Mouse (Mus musculus): Measurements from ENCODE around the gene Ccdc85c.

The Ccdc85c gene

GRCm38 (mm10) chr12:108217572-108217971 lies 57.7 kb downstream of the Ccdc85c start:
- DNase-seq (ENCODE audit: low read depth) = peak; percentile 28

GRCm38 (mm10) chr12:108216611-108217370 lies 58.4 kb downstream of the Ccdc85c start:
- DNase-seq (ENCODE audit: low read depth) = no peak

GRCm38 (mm10) chr12:108215090-108215489 lies 60.1 kb downstream of the Ccdc85c start:
- no peak for DNase-seq (ENCODE audit: low read depth)

- no peak for DNase-seq (ENCODE audit: low read depth)
Measured at GRCm38 (mm10) chr12:108213090-108214041, 61.9 kb downstream of the Ccdc85c start.

- no peak for DNase-seq (ENCODE audit: low read depth)
Measured at GRCm38 (mm10) chr12:108212476-108212875, 62.7 kb downstream of the Ccdc85c start.

GRCm38 (mm10) chr12:108212071-108212470 lies 63.2 kb downstream of the Ccdc85c start:
- no peak for DNase-seq (ENCODE audit: low read depth)

GRCm38 (mm10) chr12:108210623-108211022 lies 64.6 kb downstream of the Ccdc85c start:
- no peak for DNase-seq (ENCODE audit: low read depth)

GRCm38 (mm10) chr12:108208726-108209438 lies 66.3 kb downstream of the Ccdc85c start:
- peak; percentile 27 for DNase-seq (ENCODE audit: low read depth)

- DNase-seq (ENCODE audit: low read depth) = no peak
Measured at GRCm38 (mm10) chr12:108208216-108208615, 67.0 kb downstream of the Ccdc85c start.

GRCm38 (mm10) chr12:108206641-108207040 lies 68.6 kb downstream of the Ccdc85c start:
- peak; percentile 39 for DNase-seq (ENCODE audit: low read depth)

- DNase-seq (ENCODE audit: low read depth) = no peak
Measured at GRCm38 (mm10) chr12:108204978-108205377, 70.2 kb downstream of the Ccdc85c start.

- no peak for DNase-seq (ENCODE audit: low read depth)
Measured at GRCm38 (mm10) chr12:108203895-108204294, 71.3 kb downstream of the Ccdc85c start.

GRCm38 (mm10) chr12:108200094-108200493 lies 75.1 kb downstream of the Ccdc85c start:
- no peak for DNase-seq (ENCODE audit: low read depth)

- DNase-seq (ENCODE audit: low read depth) = no peak
Measured at GRCm38 (mm10) chr12:108198447-108198846, 76.8 kb downstream of the Ccdc85c start.

GRCm38 (mm10) chr12:108195761-108196160 lies 79.5 kb downstream of the Ccdc85c start:
- DNase-seq (ENCODE audit: low read depth) = no peak

GRCm38 (mm10) chr12:108193878-108194277 lies 81.3 kb downstream of the Ccdc85c start:
- no peak for DNase-seq (ENCODE audit: low read depth)

- DNase-seq (ENCODE audit: low read depth) = no peak
Measured at GRCm38 (mm10) chr12:108187541-108188091, 87.6 kb downstream of the Ccdc85c start.

- DNase-seq (ENCODE audit: low read depth) = no peak
Measured at GRCm38 (mm10) chr12:108181716-108182115, 93.5 kb downstream of the Ccdc85c start.

GRCm38 (mm10) chr12:108179321-108180266 lies 95.6 kb downstream of the Ccdc85c start, which contains the start of gene Ccnk:
TSS of gene Ccnk (plus strand) at chr12:108179579.
- peak; percentile 96 for DNase-seq (ENCODE audit: low read depth)

- DNase-seq (ENCODE audit: low read depth) = no peak
Measured at GRCm38 (mm10) chr12:108179246-108179320, 96.1 kb downstream of the Ccdc85c start, which contains the start of gene Setd3. TSS of gene Setd3 (minus strand) at chr12:108179314.

Measured in c-Kit-positive CD71-positive TER-119-negative erythroid progenitor cells, embryonic 14.5 days (primary cell).